Mouse (Mus musculus) ovary, postnatal 14 days (tissue): ENCODE results near the gene Mast4.

Source experiments
- DNase-seq: peaks from one replicate; pipeline ENCODE4 v3.0.0; 2022; ENCODE audit warnings: low spot score

The Mast4 gene

DNA sequence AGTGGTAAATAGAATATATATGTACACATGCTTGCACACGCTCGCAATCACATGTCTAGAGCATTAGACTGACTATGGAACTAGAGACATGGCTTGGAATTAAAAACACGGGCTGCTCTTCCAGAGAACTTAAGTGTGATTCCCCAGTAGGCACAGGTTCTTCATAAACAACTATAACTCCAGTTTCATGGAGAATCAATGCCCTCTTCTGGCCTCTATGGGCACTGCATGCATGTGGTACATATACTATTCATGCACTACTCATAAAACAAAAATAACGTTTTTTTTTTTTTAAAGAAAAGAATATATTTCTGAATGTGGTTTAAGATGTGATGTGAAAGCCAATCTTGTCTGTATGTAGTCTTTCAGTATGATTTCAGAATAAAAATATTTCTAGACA lies 349.7 kb downstream of the Mast4 start:
- no peak for DNase-seq

DNA sequence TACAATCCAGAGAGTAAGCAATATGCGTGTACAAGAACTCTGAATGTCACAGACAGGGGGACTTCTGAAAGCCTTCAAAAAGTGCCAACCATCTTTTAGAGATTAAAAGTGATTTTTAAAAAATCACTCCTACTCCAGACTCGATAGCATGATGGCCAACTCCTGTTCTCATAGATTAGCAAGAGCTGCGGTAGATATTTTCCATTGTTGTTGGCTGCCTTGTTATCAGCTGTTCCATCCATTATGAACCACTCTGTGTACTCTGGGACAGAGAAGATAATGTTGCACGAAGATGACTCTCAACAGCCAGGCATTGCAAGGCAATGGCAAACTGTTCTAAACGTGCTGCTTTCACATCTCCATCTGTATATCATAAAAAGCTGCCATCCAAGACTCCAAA lies 360.4 kb downstream of the Mast4 start:
- DNase-seq: no peak

DNA sequence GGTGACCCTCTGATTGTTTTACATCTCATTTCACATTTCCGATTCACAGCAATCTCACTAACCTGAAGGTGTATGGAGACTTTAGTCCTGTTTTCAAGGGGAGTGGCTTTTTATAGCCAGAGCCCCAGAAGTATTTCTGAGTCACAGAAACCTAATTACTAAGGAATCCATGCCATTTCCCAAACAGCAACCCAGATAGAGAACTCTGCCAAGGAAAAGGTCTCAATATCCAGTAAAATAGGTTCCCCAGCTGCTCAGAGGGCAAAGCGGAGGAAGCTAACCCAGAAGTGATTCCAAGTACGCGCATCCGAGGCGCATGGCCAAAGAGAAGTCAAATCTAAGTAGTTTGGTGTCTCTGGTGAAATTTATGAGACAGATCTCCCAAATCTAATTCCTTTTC lies 370.8 kb downstream of the Mast4 start:
- no peak for DNase-seq

DNA sequence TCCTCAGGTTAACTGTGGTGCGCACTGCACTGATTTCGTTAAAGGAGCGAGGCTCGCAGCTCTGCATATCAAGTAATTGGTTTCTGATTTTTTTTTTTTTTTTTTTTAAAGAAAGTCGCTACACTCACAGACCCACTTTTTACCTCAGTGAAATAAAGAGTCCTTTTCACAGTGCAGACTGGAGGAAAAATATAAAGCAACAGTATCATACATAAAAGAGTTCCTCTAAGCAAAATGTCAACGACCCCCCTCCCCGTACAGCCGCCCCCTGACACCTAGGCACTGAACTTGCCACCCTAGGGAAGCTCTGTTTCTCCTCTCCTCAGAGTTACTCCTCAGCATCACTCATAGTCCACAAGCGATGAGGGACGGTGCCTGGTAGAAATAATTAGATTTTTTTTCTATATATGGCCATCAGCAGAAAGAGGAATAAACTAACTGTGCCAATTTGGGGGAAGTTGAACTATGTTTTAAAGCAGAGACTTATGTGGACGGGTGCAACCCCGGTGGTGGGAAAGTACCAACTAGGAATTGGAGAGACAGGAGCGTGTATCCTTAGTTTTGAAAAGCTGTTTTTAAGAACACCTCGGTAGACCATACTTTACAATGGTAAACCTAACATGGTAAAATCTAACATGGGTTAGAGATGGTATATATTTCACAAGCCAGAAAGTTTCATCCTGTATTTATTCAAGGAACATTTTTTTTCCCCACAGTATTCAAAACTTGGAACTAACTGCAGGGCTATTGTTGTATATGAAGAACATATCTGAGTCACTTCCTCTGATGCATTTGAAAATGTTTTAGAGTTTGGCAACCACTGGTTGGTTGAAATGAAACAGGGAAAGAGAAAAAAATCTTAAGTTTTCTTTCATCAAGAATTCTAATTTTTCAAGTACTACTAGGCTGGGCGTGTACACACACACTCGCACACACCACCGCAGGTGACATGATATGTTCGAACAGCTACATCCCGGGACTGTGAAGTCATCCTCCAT lies 375.7 kb downstream of the Mast4 start:
- no peak for DNase-seq

DNA sequence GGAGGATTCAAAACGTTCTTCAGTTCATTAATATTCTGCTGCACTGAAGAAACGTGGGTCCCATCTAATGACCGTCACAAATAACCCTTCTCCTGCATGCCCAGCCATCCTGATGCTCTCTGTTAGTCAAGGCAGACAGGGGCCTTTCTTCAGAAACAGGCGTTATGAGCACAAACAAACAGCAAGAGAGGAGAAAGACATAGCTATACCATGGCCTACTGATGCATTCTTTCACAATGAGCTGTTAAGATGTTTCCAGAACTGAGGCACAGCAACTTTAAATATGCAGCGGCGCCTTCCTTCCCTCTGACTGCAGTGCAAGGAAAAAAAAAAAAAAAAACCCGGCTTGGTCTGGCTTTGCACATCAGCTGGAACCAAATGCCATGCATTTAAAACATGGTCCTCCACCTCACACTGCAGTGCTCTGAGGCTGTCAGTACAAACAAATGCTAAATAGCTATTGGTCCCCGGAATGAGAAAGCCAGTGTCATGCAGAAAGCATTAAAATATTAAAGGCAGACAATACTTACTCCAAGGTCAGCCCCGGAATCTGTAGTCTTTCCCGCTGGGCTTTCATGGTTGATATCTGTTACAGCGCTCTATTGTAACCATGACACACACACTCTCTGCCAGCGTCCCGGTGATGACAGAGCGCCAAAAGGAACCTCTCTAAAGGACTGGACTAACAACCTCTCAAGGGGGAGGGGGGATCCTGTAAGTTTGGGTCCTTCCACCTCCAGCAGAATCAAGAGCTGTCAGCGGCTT lies 376.6 kb downstream of the Mast4 start:
- DNase-seq: peak; percentile 4

DNA sequence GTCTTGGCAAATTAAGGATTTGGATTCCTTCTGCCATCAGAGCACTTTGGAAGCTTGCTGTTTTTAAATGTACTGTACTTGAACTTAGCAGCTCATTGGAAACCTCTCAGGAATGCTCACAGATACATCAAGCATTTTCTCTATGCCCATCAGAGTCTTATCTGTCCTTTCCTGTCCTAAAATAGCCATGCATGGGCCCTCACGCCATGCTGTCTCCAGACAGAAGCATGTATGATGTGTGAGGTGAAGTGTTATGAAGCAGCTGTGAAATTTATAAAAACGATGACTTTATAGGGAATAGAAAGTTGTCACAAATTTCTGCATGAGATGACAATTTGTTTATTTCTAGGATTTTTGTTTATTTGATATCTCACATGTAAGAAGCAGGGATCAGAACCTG lies 378.8 kb downstream of the Mast4 start:
- DNase-seq: no peak

DNA sequence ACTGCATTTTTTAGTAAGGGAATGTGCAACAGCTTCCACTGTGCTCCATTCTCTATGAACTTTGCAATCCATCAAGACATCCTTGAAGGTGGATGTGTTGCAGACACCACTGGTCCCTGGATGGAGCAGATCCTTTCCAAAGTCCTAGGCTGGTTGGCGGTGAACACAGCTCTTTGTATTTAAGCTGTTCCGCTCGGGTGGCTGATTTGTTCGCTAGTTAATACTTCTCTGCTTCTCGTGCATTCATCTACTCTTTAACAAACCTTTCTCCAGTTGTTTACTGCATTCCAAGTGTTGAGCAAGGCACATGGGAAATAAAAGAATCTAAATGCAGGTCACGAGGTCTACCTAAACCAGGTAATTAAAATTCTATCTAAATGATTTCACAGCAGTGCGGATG lies 384.5 kb downstream of the Mast4 start:
- DNase-seq: no peak

DNA sequence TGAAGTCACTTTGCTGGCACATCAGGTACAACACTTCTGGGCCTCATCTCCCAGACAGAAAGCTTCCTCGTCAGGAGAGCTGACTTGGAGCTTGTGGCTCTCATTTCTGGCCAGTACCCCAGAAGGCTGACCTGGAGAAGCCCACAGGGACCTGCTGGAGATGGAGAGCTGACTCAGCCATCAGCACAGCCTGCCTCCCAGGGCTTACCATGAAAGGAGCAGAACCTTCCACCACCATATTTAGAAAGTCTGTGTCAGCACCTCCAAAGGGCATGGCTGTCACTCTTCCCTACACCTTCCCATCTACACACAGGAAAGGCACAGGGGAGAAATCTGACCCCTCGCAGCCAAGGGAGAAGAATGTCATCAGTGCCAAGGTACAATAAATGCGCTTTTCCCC lies 385.3 kb downstream of the Mast4 start:
- no peak for DNase-seq

DNA sequence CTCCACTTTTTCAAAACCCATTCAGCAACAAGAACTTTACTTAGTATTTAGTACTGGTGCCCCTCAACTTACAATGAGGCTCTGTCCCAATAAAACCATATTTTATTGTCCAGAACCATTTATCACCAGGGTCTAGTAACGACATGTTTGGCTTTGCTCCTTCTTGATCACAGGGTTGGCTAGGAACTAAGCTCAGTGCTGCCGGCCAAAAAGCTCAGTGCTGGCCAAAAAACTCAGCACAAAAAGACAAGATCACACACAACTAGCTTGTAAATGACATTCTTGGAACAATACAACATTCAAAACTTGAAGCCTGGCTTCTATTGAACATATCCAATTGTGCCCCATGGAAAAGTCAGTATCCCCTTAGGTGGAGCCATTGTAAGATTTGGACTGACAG lies 386.8 kb downstream of the Mast4 start:
- DNase-seq: peak; percentile 15

DNA sequence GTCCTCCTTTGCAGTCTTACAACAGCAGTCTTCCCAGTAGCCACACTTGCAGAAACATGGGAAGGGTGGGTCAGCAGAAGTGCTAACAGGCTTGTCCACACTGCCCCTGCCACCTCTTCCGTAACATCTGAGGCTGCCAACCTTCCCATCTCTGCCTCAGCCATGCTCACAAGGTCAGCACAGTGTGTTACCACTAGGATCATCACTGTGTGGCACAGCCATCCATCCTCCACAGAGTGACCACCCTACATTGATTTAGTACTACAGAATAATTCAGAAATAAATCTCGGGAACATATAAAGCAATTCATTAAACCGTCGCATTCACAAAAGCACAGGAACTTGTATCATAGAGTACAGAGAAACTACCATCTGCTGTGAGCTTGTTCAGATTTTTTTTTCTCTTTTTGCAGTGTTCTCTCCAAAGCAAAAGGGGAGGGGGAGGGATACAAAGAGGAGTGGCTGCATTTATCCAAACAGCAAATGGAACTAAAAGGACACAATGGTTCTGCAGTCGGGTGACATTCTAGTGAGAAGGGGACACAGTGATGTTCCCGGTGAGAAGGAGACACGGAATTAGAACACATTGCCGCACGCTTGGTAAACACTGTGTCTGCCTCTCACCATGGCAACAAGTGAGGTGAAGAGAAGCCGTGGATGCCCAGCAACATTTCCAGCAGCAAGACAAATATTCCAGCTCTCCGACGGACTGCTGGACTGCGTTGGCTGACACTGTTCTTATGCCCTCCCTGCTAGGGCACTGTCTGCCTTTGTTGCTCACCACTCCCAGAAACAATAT lies 388.1 kb downstream of the Mast4 start:
- no peak for DNase-seq

DNA sequence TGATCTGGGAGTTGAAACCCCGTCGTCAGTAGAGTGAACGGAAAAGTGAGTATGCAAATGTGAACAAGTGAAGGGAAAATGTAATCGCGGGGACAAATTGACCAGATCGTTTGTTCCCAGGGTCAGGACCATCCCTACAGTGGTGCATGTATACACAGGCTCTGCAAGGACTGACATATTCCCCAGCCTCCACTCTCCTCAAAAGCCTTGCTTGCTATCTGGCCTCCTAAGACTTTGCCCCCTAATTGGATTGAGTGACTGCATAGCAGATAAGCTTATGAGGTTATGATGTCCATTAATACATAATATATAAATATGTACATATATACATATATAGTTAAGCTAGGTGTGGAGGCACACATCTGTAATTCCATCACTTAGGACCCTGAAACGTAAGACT lies 388.8 kb downstream of the Mast4 start:
- no peak for DNase-seq

DNA sequence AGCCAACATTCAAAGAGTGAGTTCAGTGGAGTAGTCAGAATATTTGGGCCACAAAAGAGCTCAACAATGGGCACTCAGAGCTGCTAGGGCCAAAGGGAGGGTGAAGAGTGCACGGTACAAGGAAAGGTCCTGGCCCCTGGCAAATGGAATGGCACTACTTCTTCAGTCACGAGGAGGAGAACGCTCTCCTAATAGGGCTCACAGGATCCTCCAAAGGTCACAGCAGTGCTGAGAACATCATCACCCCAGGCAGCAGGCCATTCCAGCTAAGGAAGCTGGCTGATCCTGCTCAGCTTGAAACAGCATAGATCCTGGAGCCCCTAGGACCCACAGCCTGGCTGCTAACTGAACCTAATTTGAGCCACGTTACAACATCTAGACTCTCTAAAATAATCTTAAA lies 389.8 kb downstream of the Mast4 start:
- DNase-seq: no peak

DNA sequence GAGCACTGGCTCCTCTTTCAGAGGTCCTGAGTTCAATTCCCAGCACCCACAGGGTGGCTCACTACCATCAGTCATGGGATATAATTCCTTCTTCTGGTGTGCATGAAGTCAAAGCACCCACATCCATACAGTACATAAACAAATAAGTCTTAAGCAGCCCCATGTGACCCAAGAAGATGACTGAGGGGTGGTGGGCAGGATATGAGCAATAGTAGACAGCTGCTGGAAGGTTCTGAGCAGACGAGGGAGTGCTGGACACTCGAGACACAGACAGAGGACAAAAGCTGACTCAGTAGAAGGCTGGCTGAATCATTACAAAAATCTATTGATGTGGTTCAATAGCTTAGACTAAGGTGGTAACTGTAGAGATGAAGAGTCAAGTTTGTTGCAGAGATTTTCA lies 391.7 kb downstream of the Mast4 start:
- DNase-seq: no peak

DNA sequence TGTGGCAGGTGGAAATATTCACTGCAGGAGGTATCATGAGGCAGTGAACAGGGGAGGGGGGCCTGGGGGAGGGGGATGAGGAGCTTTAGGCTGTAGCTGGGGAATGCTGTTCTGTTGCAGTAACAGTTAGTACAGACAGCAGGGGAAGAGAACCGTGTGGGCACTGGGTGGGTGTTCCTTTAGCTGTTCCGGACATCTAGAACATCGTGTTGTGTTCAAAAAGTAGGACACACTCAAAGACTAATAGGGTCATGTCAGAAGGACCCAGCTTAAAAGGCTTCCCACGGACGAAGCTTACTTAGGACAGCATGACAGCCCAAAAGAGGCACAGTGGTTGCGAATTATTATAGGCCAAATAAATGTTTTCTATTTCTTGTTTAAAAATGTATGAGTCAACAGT lies 393.8 kb downstream of the Mast4 start:
- DNase-seq: no peak

DNA sequence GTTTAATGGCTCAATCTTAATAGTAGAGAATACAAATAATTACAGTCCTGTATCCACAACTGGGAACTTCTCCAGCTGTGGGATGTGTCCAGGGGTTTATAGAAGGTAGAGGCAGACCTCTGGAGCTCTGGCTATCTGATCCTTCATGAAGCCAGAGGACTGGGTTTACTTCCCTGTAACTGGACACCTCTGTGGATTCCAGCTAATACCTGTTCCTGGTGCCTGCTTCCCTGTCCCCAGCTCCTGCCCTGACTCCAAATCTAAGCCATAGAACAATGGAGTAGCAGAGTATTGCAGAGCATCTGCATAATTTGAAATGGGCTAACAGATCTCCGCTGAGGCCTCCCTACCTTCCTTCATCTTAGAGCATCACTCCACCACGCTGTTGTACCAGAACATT lies 398.1 kb downstream of the Mast4 start:
- DNase-seq: no peak

DNA sequence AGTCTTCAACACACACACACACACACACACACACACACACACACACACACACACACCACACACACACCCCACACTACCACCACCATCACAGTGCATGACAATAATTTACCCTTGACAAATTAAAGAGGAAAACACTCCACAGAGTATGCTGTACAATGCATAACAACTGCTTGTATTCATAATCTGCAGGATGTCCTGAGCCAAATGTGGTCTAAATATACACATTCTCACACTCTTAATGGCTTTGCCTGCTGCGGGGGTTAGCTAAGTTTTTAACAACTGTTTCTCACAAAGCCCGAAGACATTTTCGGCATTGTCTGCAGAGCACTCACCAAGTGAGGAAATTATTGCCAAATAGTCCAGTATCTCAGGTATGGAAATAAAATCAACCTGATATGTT lies 398.5 kb downstream of the Mast4 start:
- DNase-seq: no peak

DNA sequence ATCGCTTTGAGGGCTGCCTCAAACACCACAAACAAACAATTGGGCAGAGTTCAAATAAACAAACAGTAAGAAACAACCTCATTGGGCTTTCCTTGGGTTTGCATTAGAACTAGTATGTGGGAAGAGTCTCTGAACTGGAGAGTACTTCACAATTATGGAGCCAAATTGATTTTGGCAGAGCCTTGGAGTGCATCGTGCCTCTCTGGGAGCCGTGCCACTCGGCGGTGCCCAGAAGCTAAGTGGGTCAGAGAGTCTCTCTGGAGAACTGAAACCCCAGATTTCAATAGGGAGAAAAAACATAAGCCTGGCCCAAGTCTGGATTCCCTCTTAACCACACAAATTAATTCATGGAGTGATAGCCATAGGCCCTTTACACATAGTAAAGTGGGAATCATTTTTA lies 400.6 kb downstream of the Mast4 start:
- DNase-seq: no peak

DNA sequence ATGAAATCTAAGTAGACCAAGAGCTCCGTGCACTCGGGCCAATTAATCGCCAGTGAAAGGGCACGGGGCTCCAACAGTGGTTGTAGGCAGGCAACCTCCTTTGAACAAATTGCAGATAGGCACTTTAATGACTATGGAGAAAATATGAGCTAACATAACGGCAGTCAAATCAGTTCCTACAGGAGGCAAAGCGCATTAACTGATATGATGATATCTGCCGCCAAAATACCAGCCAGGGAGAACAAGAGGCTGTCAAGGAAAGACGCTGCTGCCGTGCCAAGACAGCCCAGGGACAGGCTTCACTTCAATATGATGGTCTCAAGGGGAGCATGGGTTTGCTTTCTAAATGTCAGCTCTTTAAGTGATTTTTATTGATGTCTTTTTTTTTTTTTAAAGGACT lies 401.9 kb downstream of the Mast4 start:
- no peak for DNase-seq

DNA sequence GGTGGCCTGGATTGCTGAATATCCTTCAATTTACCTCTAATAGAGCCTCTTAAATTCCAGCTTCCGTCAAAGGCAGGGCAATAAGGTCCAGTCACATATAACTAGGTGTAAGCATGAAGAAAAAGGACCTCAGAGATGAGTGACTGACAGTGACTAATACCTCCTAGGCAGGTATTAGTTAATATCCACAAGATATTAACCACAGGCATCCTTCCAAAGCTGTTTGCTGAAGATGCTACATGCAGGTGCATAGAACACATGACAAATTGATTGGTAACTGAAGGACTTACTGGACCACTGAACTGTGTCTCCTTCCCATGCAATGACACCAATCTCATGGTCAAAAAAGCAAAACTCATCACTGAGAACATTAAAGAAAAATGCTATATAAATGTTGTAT lies 402.3 kb downstream of the Mast4 start:
- no peak for DNase-seq

DNA sequence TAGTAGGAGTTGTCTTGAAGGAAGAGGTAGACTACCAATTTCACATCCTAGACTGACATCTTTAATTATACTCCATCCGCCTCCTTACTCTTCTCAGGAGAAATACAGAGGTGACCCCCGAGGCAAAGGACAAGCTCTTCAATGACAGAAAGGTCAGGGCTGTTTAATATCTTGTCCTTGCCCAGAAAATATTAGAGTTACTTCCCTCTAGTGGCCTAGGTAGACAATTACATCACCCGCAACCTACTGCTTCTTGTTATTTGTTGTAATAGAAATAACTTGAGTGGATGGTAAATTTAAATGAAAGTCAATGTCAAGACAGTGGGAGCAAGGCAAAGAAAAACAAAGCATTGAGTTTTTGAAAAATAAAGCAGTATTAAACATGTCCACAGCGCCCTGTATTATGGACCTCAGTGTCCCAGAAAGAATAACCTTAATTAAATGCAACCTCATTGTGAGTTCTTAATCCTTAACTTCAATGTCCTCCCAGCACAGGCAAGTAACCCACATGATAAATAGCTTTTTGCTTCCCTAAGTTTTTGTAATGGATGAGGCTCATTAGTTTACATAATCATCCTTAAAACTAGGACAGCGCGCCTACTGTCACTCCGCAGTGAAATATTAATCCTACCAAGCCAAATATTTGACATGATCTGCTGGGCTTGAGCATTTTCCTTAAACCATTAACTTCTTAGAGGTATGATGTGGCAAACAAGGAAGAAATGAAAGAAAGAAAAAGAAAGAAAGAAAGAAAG lies 408.3 kb downstream of the Mast4 start:
- no peak for DNase-seq

DNA sequence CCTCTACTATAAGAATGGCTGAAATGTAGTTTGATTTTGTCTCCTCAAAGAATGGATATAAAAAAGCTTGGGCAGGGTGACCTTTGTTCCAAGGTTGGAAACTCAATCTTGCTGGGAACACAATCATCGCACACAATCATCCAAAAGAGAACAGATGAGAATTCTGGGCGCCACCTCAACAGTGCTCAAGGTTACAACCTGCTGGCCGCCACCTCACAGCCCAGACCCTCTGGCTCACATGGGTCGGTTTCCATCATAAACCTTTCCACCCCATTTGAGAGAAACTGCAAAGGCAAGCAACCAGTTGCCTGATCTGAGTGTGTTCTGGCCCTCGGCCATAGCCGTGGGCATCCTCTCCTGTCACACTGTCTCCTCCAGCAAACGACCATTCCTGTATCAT lies 414.6 kb downstream of the Mast4 start:
- DNase-seq: no peak

DNA sequence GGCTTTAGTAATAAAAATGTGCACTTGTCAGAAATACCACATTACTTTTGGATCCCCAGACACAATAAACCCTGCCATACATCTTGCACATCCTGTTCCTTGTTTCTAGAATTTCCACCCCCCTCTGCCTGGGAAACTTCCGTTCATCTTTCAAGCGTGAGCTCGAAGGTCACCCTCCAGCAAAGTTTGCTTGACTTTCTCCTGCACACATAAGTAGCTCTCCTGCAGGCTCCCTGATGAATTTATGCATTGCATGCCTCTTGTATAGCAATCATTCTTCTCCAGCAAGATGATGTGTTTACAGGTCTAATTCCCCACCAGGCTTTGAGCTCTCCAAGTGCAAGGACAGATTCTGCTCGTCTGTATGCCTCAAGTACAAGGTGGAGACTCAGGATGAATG lies 415.7 kb downstream of the Mast4 start:
- DNase-seq: no peak
